Mouse (Mus musculus) ES-Bruce4 (cell line): ENCODE data around the gene Mdm2.

Experiments
- CTCF ChIP-seq: IDR thresholded peaks from one replicate; pipeline ENCODE4 v1.8.1; 2011; ENCODE audit warnings: low read depth, low read length
- EP300 ChIP-seq: IDR thresholded peaks from 2 replicates; pipeline ENCODE4 v1.6.1; 2011; ENCODE audit warnings: low read depth, low read length; ENCODE audit not compliant: insufficient read depth
- POLR2A ChIP-seq: IDR thresholded peaks from one replicate; pipeline ENCODE4 v1.8.1; 2011; ENCODE audit warnings: low read length; ENCODE audit not compliant: insufficient read depth

DNA sequence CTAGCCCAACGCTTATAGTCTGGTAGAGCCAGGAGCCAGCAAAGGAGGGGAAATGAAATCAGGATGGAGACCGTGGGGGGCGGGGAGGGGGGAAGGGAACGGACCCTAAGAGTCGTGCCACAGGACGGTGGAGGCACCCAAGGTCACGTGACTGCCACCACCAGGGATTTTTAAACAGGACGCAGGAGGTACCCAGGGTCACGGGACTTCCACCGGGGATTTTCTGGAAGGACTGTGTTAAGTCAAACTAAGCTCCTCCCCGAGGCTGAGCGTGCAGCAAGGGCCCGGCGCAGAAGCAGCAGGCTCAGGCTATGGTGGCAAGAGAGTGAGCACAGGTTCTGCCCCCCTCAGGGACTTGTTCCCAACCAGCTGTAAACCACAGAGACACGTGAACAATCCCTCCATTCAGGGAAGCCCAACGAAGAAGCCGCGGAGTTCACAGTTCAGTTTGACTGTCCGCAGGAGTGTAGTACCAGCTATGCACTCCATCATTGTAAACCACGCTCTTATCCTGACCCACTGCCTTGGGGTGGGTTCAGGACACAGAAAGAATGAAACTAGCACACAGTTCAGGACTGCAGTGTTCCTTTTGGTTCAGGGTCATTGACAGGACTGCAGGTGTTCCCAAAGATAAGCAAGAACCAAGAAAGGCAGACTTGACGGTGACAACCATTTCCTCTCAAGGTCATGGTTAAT, 70.5 kb downstream of the Mdm2 start:
- TF ChIP-seq CTCF, result no peak
- TF ChIP-seq POLR2A, result no peak
- TF ChIP-seq EP300, result no peak
